Mouse (Mus musculus) thymus, postnatal 14 days (tissue): Measurements from ENCODE around the gene Nfyb.
A peak's percentile ranks its signal among the peaks of the same experiment; 100 is the strongest.

Experiments
- DNase-seq: peaks from one replicate; pipeline ENCODE4 v3.0.0; 2021

Gene Nfyb

GRCm38 (mm10) chr10:82763840-82764631, at the start of gene Nfyb:
Gene Nfyb (minus strand): TSS chr10:82764144.
- peak; percentile 97 for DNase-seq

GRCm38 (mm10) chr10:82811855-82812431, 48.0 kb upstream of the Nfyb start:
- DNase-seq, result peak; percentile 90

GRCm38 (mm10) chr10:82809352-82809751, 45.4 kb upstream of the Nfyb start:
- DNase-seq, result no peak

- no peak for DNase-seq
These were observed 44.9 kb upstream of the Nfyb start for GRCm38 (mm10) chr10:82808891-82809290.

GRCm38 (mm10) chr10:82808155-82808554, 44.2 kb upstream of the Nfyb start:
- DNase-seq, result no peak

GRCm38 (mm10) chr10:82807238-82807637, 43.3 kb upstream of the Nfyb start:
- no peak for DNase-seq

- no peak for DNase-seq
These were observed 42.5 kb upstream of the Nfyb start for GRCm38 (mm10) chr10:82806414-82806813.

- DNase-seq, result no peak
These were observed 41.2 kb upstream of the Nfyb start for GRCm38 (mm10) chr10:82805111-82805510.

GRCm38 (mm10) chr10:82804396-82804795, 40.5 kb upstream of the Nfyb start:
- DNase-seq, result no peak

GRCm38 (mm10) chr10:82800094-82800493, 36.1 kb upstream of the Nfyb start:
- DNase-seq, result no peak

- DNase-seq, result peak; percentile 58
These were observed 34.5 kb upstream of the Nfyb start for GRCm38 (mm10) chr10:82798312-82798933.

- DNase-seq, result peak; percentile 27
These were observed 33.2 kb upstream of the Nfyb start for GRCm38 (mm10) chr10:82797119-82797491.

GRCm38 (mm10) chr10:82796471-82797118, 32.7 kb upstream of the Nfyb start:
- peak; percentile 55 for DNase-seq

- peak; percentile 23 for DNase-seq
These were observed 31.8 kb upstream of the Nfyb start for GRCm38 (mm10) chr10:82795767-82796166.

GRCm38 (mm10) chr10:82795071-82795731, 31.3 kb upstream of the Nfyb start:
- peak; percentile 59 for DNase-seq

GRCm38 (mm10) chr10:82792311-82792710, 28.4 kb upstream of the Nfyb start:
- no peak for DNase-seq

GRCm38 (mm10) chr10:82791713-82792112, 27.8 kb upstream of the Nfyb start:
- DNase-seq, result no peak

GRCm38 (mm10) chr10:82790504-82790903, 26.6 kb upstream of the Nfyb start:
- DNase-seq, result no peak

- DNase-seq, result no peak
These were observed 25.2 kb upstream of the Nfyb start for GRCm38 (mm10) chr10:82789181-82789580.

- no peak for DNase-seq
These were observed 18.5 kb upstream of the Nfyb start for GRCm38 (mm10) chr10:82782472-82782871.

GRCm38 (mm10) chr10:82780816-82781215, 16.9 kb upstream of the Nfyb start:
- DNase-seq, result no peak

GRCm38 (mm10) chr10:82780322-82780721, 16.4 kb upstream of the Nfyb start:
- no peak for DNase-seq

- no peak for DNase-seq
These were observed 15.9 kb upstream of the Nfyb start for GRCm38 (mm10) chr10:82779831-82780230.
